Mouse (Mus musculus): ENCODE results near the gene Cox8b. TPM values are rescaled to one million over a fixed set of nuclear protein-coding genes. Genes with fewer than 3 reads are reported as not detected.

The Cox8b gene
- 1 to 10 TPM in 1 of 2 experiments, not detected in 1; 1.3 TPM for total RNA-seq (2021)
- long read RNA-seq, experiment 1, partial matches to known transcripts: 0 of 1 reads
- long read RNA-seq, experiment 1, other reads (novel, unspliced or antisense): 0 of 1 reads
- long read RNA-seq, experiment 2, partial matches to known transcripts: 0 of 2 reads
- long read RNA-seq, experiment 2, other reads (novel, unspliced or antisense): 1 of 2 reads

DNA sequence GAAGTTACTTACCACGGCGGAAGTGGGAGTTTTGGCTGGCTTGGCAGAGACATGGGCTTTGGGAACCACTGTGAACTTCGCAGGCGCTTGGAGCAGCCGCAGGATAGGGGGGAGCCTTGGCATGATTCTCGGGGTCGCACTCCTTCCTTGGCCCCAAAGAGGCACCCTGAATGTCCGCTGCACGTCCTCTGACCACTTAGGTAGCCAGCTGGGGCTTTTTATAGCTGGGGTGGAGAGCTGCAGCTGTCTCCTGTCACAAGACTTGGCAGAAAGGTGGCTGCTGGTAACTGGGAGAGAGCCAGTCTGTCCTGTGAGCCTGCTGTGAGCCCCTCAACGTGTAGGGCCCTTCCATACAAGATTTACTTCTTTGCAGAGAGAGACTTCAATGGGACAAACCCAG, at the start of gene Cox8b:
TSS of gene Cox8b (minus strand) at position 227 of the 400 bp plus-strand sequence.
- Histone ChIP-seq H3K4me3 (no peak within 1 kb of the TSS), H3K27ac (no peak within 1 kb of the TSS)
- TF ChIP-seq CTCF (conservative IDR thresholded peaks at IDR 0.05): no peak
- DNase-seq (ENCODE audit: low spot score in 2 of 2): no peak

GRCm38 (mm10) chr7:140949255-140949654, 49.0 kb upstream of the Cox8b start:
- no peak for DNase-seq (ENCODE audit: low spot score in 2 of 2)
- H3K27ac ChIP-seq: no peak overlapping the region
- no peak overlapping the region for H3K4me3 ChIP-seq
- TF ChIP-seq CTCF (conservative IDR thresholded peaks at IDR 0.05): no peak

- no peak for TF ChIP-seq CTCF (conservative IDR thresholded peaks at IDR 0.05)
- H3K27ac ChIP-seq: no peak overlapping the region
- H3K4me3 ChIP-seq: no peak overlapping the region
- DNase-seq (ENCODE audit: low spot score in 2 of 2): no peak
Observed at GRCm38 (mm10) chr7:140948161-140948560, 47.9 kb upstream of the Cox8b start.

GRCm38 (mm10) chr7:140946980-140947379, 46.7 kb upstream of the Cox8b start:
- Histone ChIP-seq H3K27ac (no peak overlapping the region), H3K4me3 (no peak overlapping the region)
- no peak for DNase-seq (ENCODE audit: low spot score in 2 of 2)
- TF ChIP-seq CTCF (conservative IDR thresholded peaks at IDR 0.05): no peak

DNA sequence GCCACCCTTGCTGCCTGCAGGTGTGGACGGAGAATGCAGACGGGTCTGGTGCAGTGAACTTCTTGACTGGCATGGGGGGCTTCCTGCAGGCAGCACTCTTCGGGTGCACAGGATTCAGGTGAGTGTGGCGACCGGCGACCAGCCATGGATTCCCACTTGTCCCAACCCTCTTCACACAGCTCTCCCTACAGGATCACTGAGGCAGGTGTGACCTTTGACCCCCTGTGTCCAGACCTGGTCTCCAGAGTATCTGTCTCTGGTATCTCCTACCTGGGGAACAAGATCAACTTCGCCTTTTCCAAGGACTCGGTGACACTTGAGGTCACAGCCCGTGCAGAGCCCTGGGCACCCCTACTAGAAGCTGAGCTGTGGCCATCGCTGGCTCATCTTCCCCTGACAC, 46.1 kb upstream of the Cox8b start:
- H3K4me3 ChIP-seq: no peak overlapping the region
- DNase-seq (ENCODE audit: low spot score in 2 of 2): no peak
- no peak overlapping the region for H3K27ac ChIP-seq
- TF ChIP-seq CTCF (conservative IDR thresholded peaks at IDR 0.05): no peak

- no peak overlapping the region for H3K4me3 ChIP-seq
- TF ChIP-seq CTCF (conservative IDR thresholded peaks at IDR 0.05): no peak
- no peak for DNase-seq (ENCODE audit: low spot score in 2 of 2)
- H3K27ac ChIP-seq: no peak overlapping the region
Observed at GRCm38 (mm10) chr7:140945247-140945646, 45.0 kb upstream of the Cox8b start.

GRCm38 (mm10) chr7:140944236-140944635, 44.0 kb upstream of the Cox8b start:
- DNase-seq (ENCODE audit: low spot score in 2 of 2): no peak
- Histone ChIP-seq H3K4me3 (no peak overlapping the region), H3K27ac (no peak overlapping the region)
- TF ChIP-seq CTCF (conservative IDR thresholded peaks at IDR 0.05): no peak

GRCm38 (mm10) chr7:140943356-140943755, 43.1 kb upstream of the Cox8b start:
- H3K27ac ChIP-seq: no peak overlapping the region
- no peak for TF ChIP-seq CTCF (conservative IDR thresholded peaks at IDR 0.05)
- DNase-seq (ENCODE audit: low spot score in 2 of 2): no peak
- H3K4me3 ChIP-seq: no peak overlapping the region

- no peak for TF ChIP-seq CTCF (conservative IDR thresholded peaks at IDR 0.05)
Observed at GRCm38 (mm10) chr7:140942811-140943210, 42.6 kb upstream of the Cox8b start.

GRCm38 (mm10) chr7:140942341-140942740, 42.1 kb upstream of the Cox8b start:
- DNase-seq (ENCODE audit: low spot score in 2 of 2): no peak
- no peak for TF ChIP-seq CTCF (conservative IDR thresholded peaks at IDR 0.05)
- Histone ChIP-seq H3K27ac (peak overlapping the region; percentile 89), H3K4me3 (peak overlapping the region; percentile 54)

More at GRCm38 (mm10) chr7:140942811-140943210, 42.6 kb upstream of the Cox8b start:
- Histone ChIP-seq H3K27ac (no peak overlapping the region), H3K4me3 (no peak overlapping the region)
- no peak for DNase-seq (ENCODE audit: low spot score in 2 of 2)

DNA sequence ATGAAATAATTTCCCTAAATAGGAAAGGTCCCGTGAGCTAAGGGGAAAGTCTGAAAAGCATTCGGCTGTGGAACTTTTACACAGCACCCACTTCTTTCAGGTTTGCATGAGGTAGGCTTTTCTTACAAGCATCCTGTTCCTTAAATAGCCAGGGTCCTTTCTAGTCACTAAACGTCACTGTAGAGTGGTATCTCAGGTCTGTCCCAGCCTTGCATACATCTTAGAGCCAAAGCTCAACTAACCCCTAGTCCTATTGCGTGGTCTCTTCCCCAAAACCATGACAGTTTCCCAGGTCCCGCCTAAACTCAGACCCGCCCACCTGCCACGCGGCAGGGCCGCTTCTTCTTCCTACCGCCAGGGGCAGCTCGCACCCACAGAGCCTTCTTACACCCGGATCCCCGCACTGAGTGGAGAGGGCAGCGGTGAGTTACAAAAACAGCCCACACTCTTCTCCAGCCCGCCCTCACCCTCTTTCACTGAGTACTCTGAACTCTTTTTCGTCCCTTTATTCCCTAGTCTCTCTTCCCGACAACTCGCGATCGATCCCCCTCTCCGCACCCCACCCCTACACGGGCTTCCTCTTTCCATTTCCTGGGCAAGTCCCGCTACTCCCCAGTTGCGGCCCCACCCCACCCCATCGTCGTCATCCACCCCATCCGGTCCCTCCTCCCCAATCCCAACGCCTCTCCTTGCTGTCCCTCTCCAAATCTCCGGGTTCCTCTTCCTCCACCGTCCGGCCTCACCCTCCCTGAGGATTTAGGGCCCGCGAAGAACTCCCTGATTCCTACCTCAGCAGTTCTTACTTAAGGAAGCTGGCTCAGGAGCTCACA, 41.2 kb upstream of the Cox8b start, which contains the start of gene Pgghg:
TSS of gene Pgghg (plus strand) at position 170 of the 830 bp plus-strand sequence.
- TF ChIP-seq CTCF (conservative IDR thresholded peaks at IDR 0.05): peak; percentile 93
- peak; percentile 45 to 58 for DNase-seq (ENCODE audit: low spot score in 2 of 2)
- H3K27ac ChIP-seq: peak within 1 kb of the TSS; percentile 89
- peak within 1 kb of the TSS; percentile 54 for H3K4me3 ChIP-seq

GRCm38 (mm10) chr7:140939669-140940171, 39.5 kb upstream of the Cox8b start:
- no peak for TF ChIP-seq CTCF (conservative IDR thresholded peaks at IDR 0.05)
- DNase-seq (ENCODE audit: low spot score in 2 of 2): no peak
- H3K4me3 ChIP-seq: no peak overlapping the region

DNA sequence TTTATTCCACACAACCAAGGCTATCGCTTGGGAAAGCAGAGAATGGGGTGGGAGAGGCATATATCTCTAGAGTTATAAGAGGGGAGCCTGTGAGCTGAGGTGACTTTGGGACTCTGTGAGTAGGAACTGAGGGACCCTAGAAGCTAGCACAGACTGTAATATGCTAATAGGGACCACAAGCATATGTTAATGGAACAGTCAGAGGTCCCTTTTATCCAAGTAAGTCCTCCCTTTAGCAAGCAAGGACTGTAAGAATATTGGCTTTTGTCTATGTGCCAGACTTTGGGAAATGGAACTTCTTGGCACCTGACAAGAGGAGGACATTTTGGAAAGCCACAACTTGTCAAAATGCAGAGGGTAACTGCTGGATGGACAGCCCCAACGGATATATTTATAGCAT, 38.6 kb upstream of the Cox8b start:
- Histone ChIP-seq H3K4me3 (no peak overlapping the region), H3K27ac (no peak overlapping the region)
- no peak for TF ChIP-seq CTCF (conservative IDR thresholded peaks at IDR 0.05)
- no peak for DNase-seq (ENCODE audit: low spot score in 2 of 2)

More at GRCm38 (mm10) chr7:140939669-140940171, 39.5 kb upstream of the Cox8b start:
- H3K27ac ChIP-seq: no peak overlapping the region
